Mouse (Mus musculus) ES-Bruce4 (cell line): ENCODE data around the gene Lca5. TPM values are rescaled to one million over a fixed set of nuclear protein-coding genes. Genes with fewer than 3 reads are reported as not detected.

ENCODE experiments used
- H3K27ac ChIP-seq: 2 replicates; pipeline ENCODE4 v1.5.1; 2012; ENCODE audit warnings: low read length, inconsistent platforms; ENCODE audit not compliant: insufficient read depth
- H3K27me3 ChIP-seq: 2 replicates; pipeline ENCODE4 v1.6.1; 2012; ENCODE audit warnings: mild to moderate bottlenecking, low read length, inconsistent platforms; ENCODE audit not compliant: control insufficient read depth, poor library complexity, insufficient read depth, severe bottlenecking
- H3K36me3 ChIP-seq: 2 replicates; pipeline ENCODE4 v1.6.1; 2012; ENCODE audit warnings: inconsistent platforms, mild to moderate bottlenecking, low read length, moderate library complexity; ENCODE audit not compliant: control insufficient read depth, poor library complexity, insufficient read depth, severe bottlenecking
- H3K4me1 ChIP-seq: one replicate; pipeline ENCODE4 v1.8.1; 2011; ENCODE audit warnings: low read length; ENCODE audit not compliant: control insufficient read depth, insufficient read depth
- H3K4me3 ChIP-seq: 2 replicates; pipeline ENCODE4 v1.5.1; 2011; ENCODE audit warnings: low read depth, mild to moderate bottlenecking, low read length
- H3K9ac ChIP-seq: 2 replicates; pipeline ENCODE4 v1.6.1; 2012; ENCODE audit warnings: low read depth, mild to moderate bottlenecking, inconsistent platforms; ENCODE audit not compliant: poor library complexity, severe bottlenecking
- H3K9me3 ChIP-seq: replicated peaks from 2 replicates; pipeline ENCODE4 v1.6.1; 2012; ENCODE audit warnings: mild to moderate bottlenecking, low read length, inconsistent platforms; ENCODE audit not compliant: control insufficient read depth, poor library complexity, insufficient read depth, severe bottlenecking
- CTCF ChIP-seq: IDR thresholded peaks from one replicate; pipeline ENCODE4 v1.8.1; 2011; ENCODE audit warnings: low read depth, low read length
- EP300 ChIP-seq: IDR thresholded peaks from 2 replicates; pipeline ENCODE4 v1.6.1; 2011; ENCODE audit warnings: low read depth, low read length; ENCODE audit not compliant: insufficient read depth
- POLR2A ChIP-seq: IDR thresholded peaks from one replicate; pipeline ENCODE4 v1.8.1; 2011; ENCODE audit warnings: low read length; ENCODE audit not compliant: insufficient read depth
- polyA plus RNA-seq: library from polyadenylated mRNA; stranded (reverse); fragments of >200 nt; gene quantifications from 2 replicates; pipeline ENCODE4 v1.2.4, GENCODE M21; 2011; ENCODE audit warnings: low read depth; ENCODE audit not compliant: missing spikeins, insufficient read depth, insufficient read length

Lca5 gene
- polyA plus RNA-seq, 1 experiment: 15.4 TPM

DNA sequence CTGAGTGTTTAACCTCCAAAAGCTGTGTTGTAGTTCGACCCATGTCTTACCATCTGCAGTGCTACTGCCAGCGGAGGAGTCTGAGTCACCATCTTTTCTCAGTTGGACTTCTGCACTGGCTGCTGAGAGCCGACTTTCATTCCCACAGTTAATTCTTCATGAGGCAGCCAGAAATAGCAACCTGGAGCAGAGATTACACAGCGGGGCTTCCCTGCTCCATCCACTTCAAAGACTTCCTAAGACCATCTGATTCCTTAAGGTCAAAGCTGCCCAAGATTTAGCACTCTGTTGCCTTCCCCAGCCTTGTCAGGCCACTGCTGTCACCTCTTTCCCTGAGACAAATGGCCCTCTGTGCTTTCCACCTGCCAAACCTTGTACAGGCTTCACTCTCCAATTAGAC, 6.4 kb downstream of the Lca5 start:
- TF ChIP-seq EP300 (no peak), CTCF (no peak), POLR2A (no peak)

DNA sequence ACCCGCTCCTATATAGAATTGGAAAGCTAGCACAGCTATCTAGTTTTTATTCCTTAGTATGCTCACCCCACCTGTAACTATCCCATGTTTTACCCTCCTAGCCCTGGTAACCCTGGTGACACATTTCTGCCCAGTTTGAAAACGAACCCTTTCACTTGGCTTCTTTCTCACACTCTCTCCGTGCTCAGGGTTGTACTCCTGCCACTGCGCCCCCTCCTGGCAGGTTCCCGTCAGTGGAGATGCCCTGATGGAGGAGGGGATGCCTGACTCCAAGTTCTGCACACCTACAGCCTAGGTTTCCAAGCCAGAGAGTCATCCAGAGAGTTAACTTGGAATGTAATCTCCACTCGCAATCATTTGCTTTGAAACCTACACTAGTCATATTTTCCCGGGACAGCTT, 7.3 kb downstream of the Lca5 start:
- no peaks in the 10 kb centered on the region for H3K36me3 ChIP-seq
- no peaks in the 10 kb centered on the region for H3K9me3 ChIP-seq
- no peak overlapping the region for H3K4me3 ChIP-seq
- TF ChIP-seq CTCF (peak; percentile 90), EP300 (no peak)
- H3K27me3 ChIP-seq: no peaks in the 10 kb centered on the region
- no peak overlapping the region for H3K9ac ChIP-seq
- H3K4me1 ChIP-seq: no peaks in the 10 kb centered on the region
- H3K27ac ChIP-seq: no peak overlapping the region

More for the DNA sequence above, 6.4 kb downstream of the Lca5 start:
- H3K4me3 ChIP-seq: no peak overlapping the region
- no peaks in the 10 kb centered on the region for H3K4me1 ChIP-seq
- H3K27ac ChIP-seq: no peak overlapping the region
- no peak overlapping the region for H3K9ac ChIP-seq
- no peaks in the 10 kb centered on the region for H3K36me3 ChIP-seq
- H3K9me3 ChIP-seq: no peaks in the 10 kb centered on the region
- H3K27me3 ChIP-seq: no peaks in the 10 kb centered on the region

- no peaks in the 10 kb centered on the region for H3K27me3 ChIP-seq
- H3K27ac ChIP-seq: no peak overlapping the region
- TF ChIP-seq POLR2A: no peak
- no peak for TF ChIP-seq CTCF
- TF ChIP-seq EP300: no peak
- H3K9ac ChIP-seq: no peak overlapping the region
- H3K36me3 ChIP-seq: no peaks in the 10 kb centered on the region
- no peak overlapping the region for H3K4me3 ChIP-seq
- H3K9me3 ChIP-seq: no peaks in the 10 kb centered on the region
- H3K4me1 ChIP-seq: no peaks in the 10 kb centered on the region
Observed at GRCm38 (mm10) chr9:83427926-83428325, 13.0 kb downstream of the Lca5 start.

DNA sequence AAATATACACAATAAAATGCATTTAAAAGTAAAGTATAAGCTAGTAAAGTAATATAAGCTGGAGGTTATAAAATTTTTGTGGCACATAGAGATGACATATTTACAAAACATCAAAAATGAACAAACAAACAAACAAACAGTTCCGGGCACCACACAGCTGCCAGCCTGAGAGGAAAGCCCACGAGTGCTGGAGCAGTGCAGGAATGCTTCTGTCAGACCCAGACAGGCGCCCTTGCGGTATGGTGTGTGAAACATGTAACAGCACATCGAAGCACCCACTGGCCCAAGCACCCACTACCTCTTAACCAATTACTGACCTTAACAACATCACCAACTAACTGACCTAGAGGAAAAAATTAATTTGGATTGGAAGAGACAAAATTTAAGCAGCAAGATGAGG, 22.0 kb downstream of the Lca5 start:
- Histone ChIP-seq H3K4me3 (no peak overlapping the region), H3K36me3 (no peaks in the 10 kb centered on the region), H3K9me3 (no peaks in the 10 kb centered on the region), H3K27me3 (no peaks in the 10 kb centered on the region), H3K9ac (no peak overlapping the region), H3K27ac (no peak overlapping the region), H3K4me1 (no peaks in the 10 kb centered on the region)
- TF ChIP-seq POLR2A (no peak), EP300 (no peak), CTCF (no peak)

- TF ChIP-seq POLR2A: no peak
- TF ChIP-seq CTCF: peak; percentile 33
- TF ChIP-seq EP300: no peak
- Histone ChIP-seq H3K27me3 (no peaks in the 10 kb centered on the region), H3K27ac (no peak overlapping the region), H3K4me3 (no peak overlapping the region), H3K36me3 (no peaks in the 10 kb centered on the region), H3K9ac (no peak overlapping the region), H3K9me3 (no peaks in the 10 kb centered on the region), H3K4me1 (no peaks in the 10 kb centered on the region)
Observed at GRCm38 (mm10) chr9:83413046-83413445, 27.9 kb downstream of the Lca5 start.

GRCm38 (mm10) chr9:83405150-83405549, 35.8 kb downstream of the Lca5 start:
- no peaks in the 10 kb centered on the region for H3K9me3 ChIP-seq
- TF ChIP-seq POLR2A: no peak
- TF ChIP-seq EP300: no peak
- TF ChIP-seq CTCF: no peak
- no peak overlapping the region for H3K4me3 ChIP-seq
- no peaks in the 10 kb centered on the region for H3K36me3 ChIP-seq
- no peak overlapping the region for H3K9ac ChIP-seq
- no peaks in the 10 kb centered on the region for H3K27me3 ChIP-seq
- no peaks in the 10 kb centered on the region for H3K4me1 ChIP-seq
- H3K27ac ChIP-seq: no peak overlapping the region
